ENCODE assay signal across 14 mouse cellular contexts in genomic region chr6:101289428-101289827, GRCm38 (mm10).
DNase-seq lines count a peak whose midpoint lies in the region; ATAC-seq lines count a peak whose summit lies in the region.
"Had no signal": no experiment of that assay in that cellular context is flagged by ENCODE, and none has a peak within 500 bp of the region (broad histone marks: within the 10 kb centered on the region; RNA-seq: fewer than 3 reads in every experiment).

No protein-coding gene starts in this region.

- no peaks in the 10 kb centered on the region for H3K27me3 ChIP-seq in embryonic facial prominence, embryonic 12.5 days
- H3K27me3 ChIP-seq in embryonic facial prominence, embryonic 10.5 days (replicated peaks; ENCODE audit: low read depth, poor library complexity, severe bottlenecking), result no peaks in the 10 kb centered on the region; the same call in 1 of the 2 replicates
- H3K27me3 ChIP-seq: lung, embryonic 15.5 days had no signal

- H3K9ac ChIP-seq in embryonic facial prominence, embryonic 12.5 days, result no peak overlapping the region
- H3K9ac ChIP-seq: lung, embryonic 15.5 days had no signal

- H3K9me3 ChIP-seq in embryonic facial prominence, embryonic 12.5 days, result no peaks in the 10 kb centered on the region
- no peaks in the 10 kb centered on the region for H3K9me3 ChIP-seq in embryonic facial prominence, embryonic 10.5 days
- H3K9me3 ChIP-seq: lung, embryonic 15.5 days; midbrain, embryonic 10.5 days had no signal

- H3K4me2 ChIP-seq in embryonic facial prominence, embryonic 12.5 days (replicated peaks), result no peak overlapping the region
- H3K4me2 ChIP-seq: lung, embryonic 15.5 days had no signal

- DNase-seq in embryonic facial prominence, embryonic 10.5 days (ENCODE audit: low spot score), result no peak
- DNase-seq in left cerebral cortex, adult 18-20 months (ENCODE audit: low spot score in 2 of 2), result peak; percentile 27 to 57
- no peak for DNase-seq in left cerebral cortex, adult 11 months (ENCODE audit: low spot score)
- peak; percentile 24 to 28 for DNase-seq in layer of hippocampus, postnatal 36 days
- DNase-seq in right cerebral cortex, postnatal 4 days, result peak; percentile 40
- DNase-seq in ovary, postnatal 36 days (ENCODE audit: low spot score), result no peak
- no peak for DNase-seq in adrenal gland, postnatal 10 days
- DNase-seq: cerebellum, adult 2 months; heart, adult 18-20 months; kidney, postnatal 14 days had no signal

- ATAC-seq in embryonic facial prominence, embryonic 12.5 days (ENCODE audit: insufficient number of reproducible peaks, insufficient read depth, low FRiP score, low TSS enrichment), result no peak
- ATAC-seq: intestine, embryonic 16.5 days had no signal

- peaks cover 54% of the 10 kb centered on the region for H3K4me1 ChIP-seq in embryonic facial prominence, embryonic 12.5 days
- peaks cover 76% of the 10 kb centered on the region for H3K4me1 ChIP-seq in embryonic facial prominence, embryonic 10.5 days

- H3K36me3 ChIP-seq in embryonic facial prominence, embryonic 12.5 days, result no peaks in the 10 kb centered on the region
- no peaks in the 10 kb centered on the region for H3K36me3 ChIP-seq in embryonic facial prominence, embryonic 10.5 days (replicated peaks)
- H3K36me3 ChIP-seq: lung, embryonic 15.5 days; midbrain, embryonic 10.5 days had no signal

- WGBS in embryonic facial prominence, embryonic 12.5 days, result 44% methylated on average over 4 of the region's 4 CpGs
- WGBS in embryonic facial prominence, embryonic 10.5 days, result 80% methylated on average over 4 of the region's 4 CpGs

- no peak overlapping the region for H3K4me3 ChIP-seq in embryonic facial prominence, embryonic 12.5 days
- no peak overlapping the region for H3K4me3 ChIP-seq in embryonic facial prominence, embryonic 10.5 days
- H3K4me3 ChIP-seq: lung, embryonic 15.5 days; midbrain, embryonic 10.5 days had no signal

- H3K27ac ChIP-seq in embryonic facial prominence, embryonic 12.5 days, result 0 out of 2 replicates have a peak overlapping the region, but pooled peaks have one; percentile 38
- H3K27ac ChIP-seq in embryonic facial prominence, embryonic 10.5 days (replicated peaks), result no peak overlapping the region; the same call in 1 of the 2 replicates
- H3K27ac ChIP-seq: lung, embryonic 15.5 days; midbrain, embryonic 10.5 days had no signal

Comparison
In these comparisons a context has a peak if more than half of its experiments do, and no peak if none do; other contexts are left out.
1. DNase-seq: peak in left cerebral cortex, adult 18-20 months (2 of 2), layer of hippocampus, postnatal 36 days (2 of 2) and right cerebral cortex, postnatal 4 days (single experiment); none in embryonic facial prominence, embryonic 10.5 days (single experiment), left cerebral cortex, adult 11 months (single experiment), ovary, postnatal 36 days (single experiment) and adrenal gland, postnatal 10 days (single experiment).